30 mouse cellular contexts compared by ENCODE assay signal in genomic region chr10:14199332-14199731, GRCm38 (mm10).
DNase-seq lines count a peak whose midpoint lies in the region; ATAC-seq and TF ChIP-seq lines count a peak whose summit lies in the region.
"Had no signal": no experiment of that assay in that cellular context is flagged by ENCODE, and none has a peak within 500 bp of the region (broad histone marks: within the 10 kb centered on the region; RNA-seq: fewer than 3 reads in every experiment).

No protein-coding gene starts in this region.

- ATAC-seq in forebrain, embryonic 14.5 days, result no peak
- no peak for ATAC-seq in forebrain, embryonic 11.5 days (replicated peaks; ENCODE audit: low FRiP score)
- ATAC-seq in forebrain, embryonic 16.5 days, result peak; percentile 61
- ATAC-seq: hindbrain, postnatal 0 days; inflammation-experienced regulatory T-cells, adult 6 months; intestine, embryonic 16.5 days; Patski had no signal

- no peaks in the 10 kb centered on the region for H3K9me3 ChIP-seq in forebrain, embryonic 14.5 days (replicated peaks; ENCODE audit: control insufficient read depth, low read length)
- H3K9me3 ChIP-seq in forebrain, embryonic 11.5 days (ENCODE audit: control insufficient read depth, low read length), result no peaks in the 10 kb centered on the region
- no peaks in the 10 kb centered on the region for H3K9me3 ChIP-seq in forebrain, embryonic 16.5 days (ENCODE audit: control insufficient read depth, low read length)
- H3K9me3 ChIP-seq: embryonic facial prominence, embryonic 13.5 days; G1E; heart, embryonic 10.5 days; heart, embryonic 13.5 days had no signal

- H3K27me3 ChIP-seq in forebrain, embryonic 14.5 days (replicated peaks; ENCODE audit: control insufficient read depth, insufficient read depth, low read length), result no peaks in the 10 kb centered on the region
- H3K27me3 ChIP-seq in forebrain, embryonic 11.5 days (ENCODE audit: control insufficient read depth, insufficient read depth, low read length), result no peaks in the 10 kb centered on the region
- no peaks in the 10 kb centered on the region for H3K27me3 ChIP-seq in forebrain, embryonic 16.5 days (replicated peaks; ENCODE audit: control insufficient read depth, insufficient read depth, low read length)
- H3K27me3 ChIP-seq: CH12.LX; embryonic facial prominence, embryonic 13.5 days; heart, embryonic 13.5 days; Patski had no signal

- no peak overlapping the region for H3K27ac ChIP-seq in forebrain, embryonic 14.5 days (ENCODE audit: low read depth, low read length)
- no peak overlapping the region for H3K27ac ChIP-seq in forebrain, embryonic 11.5 days (ENCODE audit: low read depth, low read length)
- peak overlapping the region; percentile 54; the same call in 1 of the 2 replicates for H3K27ac ChIP-seq in layer of hippocampus, adult 2 months
- H3K27ac ChIP-seq in forebrain, embryonic 16.5 days (ENCODE audit: low read length), result peak overlapping the region; percentile 54
- H3K27ac ChIP-seq: embryonic facial prominence, embryonic 13.5 days; gastrocnemius, adult 2 months; heart, adult 2 months; heart, embryonic 10.5 days; heart, embryonic 13.5 days; hindbrain, embryonic 14.5 days; hindbrain, postnatal 0 days had no signal

- DNase-seq in forebrain, embryonic 14.5 days (ENCODE audit: low spot score), result peak; percentile 51
- DNase-seq in forebrain, embryonic 11.5 days (ENCODE audit: low spot score), result no peak
- DNase-seq in layer of hippocampus, adult 2 months (ENCODE audit: low spot score in 2 of 2), result no peak
- DNase-seq in layer of hippocampus, postnatal 25 days (ENCODE audit: extremely low spot score in 1 of 2, low spot score in 1 of 2), result no peak
- no peak for DNase-seq in spleen, postnatal 4 days (ENCODE audit: low spot score in 2 of 2)
- no peak for DNase-seq in cerebellum, adult 11 months
- DNase-seq: adrenal gland, postnatal 10 days; adrenal gland, postnatal 36 days; B cell, adult 2 months; cerebellum, adult 2 months; cerebellum, adult 9-11 months; cerebellum, postnatal 25 days; gastrocnemius, adult 2 months; gastrocnemius, postnatal 14 days; heart, adult 2 months; heart, postnatal 14 days; heart, postnatal 4 days; kidney, adult 18-20 months had no signal

- no peak overlapping the region for H3K4me2 ChIP-seq in forebrain, embryonic 14.5 days (ENCODE audit: low read length)
- no peak overlapping the region for H3K4me2 ChIP-seq in forebrain, embryonic 11.5 days (ENCODE audit: low read depth, low read length, severe bottlenecking)
- no peak overlapping the region for H3K4me2 ChIP-seq in forebrain, embryonic 16.5 days (ENCODE audit: low read length)
- H3K4me2 ChIP-seq: embryonic facial prominence, embryonic 13.5 days; heart, embryonic 13.5 days; hindbrain, embryonic 14.5 days had no signal

- no peak overlapping the region for H3K9ac ChIP-seq in forebrain, embryonic 14.5 days (ENCODE audit: low read length)
- H3K9ac ChIP-seq in forebrain, embryonic 11.5 days (ENCODE audit: low read length), result no peak overlapping the region
- H3K9ac ChIP-seq in forebrain, embryonic 16.5 days (replicated peaks; ENCODE audit: low read depth, low read length), result no peak overlapping the region
- H3K9ac ChIP-seq: embryonic facial prominence, embryonic 13.5 days; heart, embryonic 13.5 days; hindbrain, embryonic 14.5 days had no signal

- TF ChIP-seq CTCF in layer of hippocampus, adult 2 months (conservative IDR thresholded peaks at IDR 0.05), result no peak

- WGBS in forebrain, embryonic 14.5 days, result 73% methylated on average over 7 of the region's 7 CpGs
- WGBS in forebrain, embryonic 11.5 days, result 84% methylated on average over 7 of the region's 7 CpGs
- 59% methylated on average over 7 of the region's 7 CpGs for WGBS in forebrain, embryonic 16.5 days

- H3K4me3 ChIP-seq in forebrain, embryonic 14.5 days (ENCODE audit: low read depth, low read length), result no peak overlapping the region
- H3K4me3 ChIP-seq in forebrain, embryonic 11.5 days (ENCODE audit: low read depth, low read length), result no peak overlapping the region
- H3K4me3 ChIP-seq in layer of hippocampus, adult 2 months, result no peak overlapping the region
- H3K4me3 ChIP-seq in forebrain, embryonic 16.5 days (replicated peaks; ENCODE audit: low read length), result no peak overlapping the region
- H3K4me3 ChIP-seq: embryonic facial prominence, embryonic 13.5 days; erythroblast, embryonic 14.5 days; gastrocnemius, adult 2 months; heart, adult 2 months; heart, embryonic 10.5 days; heart, embryonic 13.5 days had no signal

- H3K4me1 ChIP-seq in forebrain, embryonic 14.5 days (ENCODE audit: control insufficient read depth, insufficient read depth, low read length), result peaks cover 3% of the 10 kb centered on the region; the same call in 1 of the 2 replicates
- no peaks in the 10 kb centered on the region; the same call in 1 of the 2 replicates for H3K4me1 ChIP-seq in forebrain, embryonic 11.5 days (replicated peaks; ENCODE audit: control insufficient read depth, insufficient read depth, low read length)
- peaks cover 18% of the 10 kb centered on the region for H3K4me1 ChIP-seq in forebrain, embryonic 16.5 days (replicated peaks; ENCODE audit: control insufficient read depth, insufficient read depth, low read length)
- H3K4me1 ChIP-seq: heart, embryonic 10.5 days; heart, embryonic 13.5 days had no signal

- H3K36me3 ChIP-seq in forebrain, embryonic 14.5 days (ENCODE audit: control insufficient read depth, insufficient read depth, low read length), result no peaks in the 10 kb centered on the region
- no peaks in the 10 kb centered on the region for H3K36me3 ChIP-seq in forebrain, embryonic 11.5 days (ENCODE audit: control insufficient read depth, insufficient read depth, low read length)
- H3K36me3 ChIP-seq in forebrain, embryonic 16.5 days (ENCODE audit: control insufficient read depth, insufficient read depth), result no peaks in the 10 kb centered on the region
- H3K36me3 ChIP-seq: embryonic facial prominence, embryonic 13.5 days; G1E; heart, embryonic 10.5 days; heart, embryonic 13.5 days had no signal

Comparison
In these comparisons a context has a peak if more than half of its experiments do, and no peak if none do; other contexts are left out.
1. H3K27ac ChIP-seq: peak in layer of hippocampus, adult 2 months (single experiment) and forebrain, embryonic 16.5 days (single experiment); none in forebrain, embryonic 14.5 days (single experiment) and forebrain, embryonic 11.5 days (single experiment).